Mouse (Mus musculus) heart, postnatal 36 days (tissue): ENCODE data around the gene Crat. TPM values are rescaled to one million over a fixed set of nuclear protein-coding genes. Genes with fewer than 3 reads are reported as not detected.

Experiments used
- DNase-seq, 2 experiments: peaks; one replicate each; pipeline ENCODE4 v3.0.0; 2021 to 2022
- intact Hi-C: fragments of 180-260 bp; cut with DNase I; formaldehyde crosslinking; loops from one replicate; pipeline ENCODE4 v1.15.1; 2025
- total RNA-seq, 2 experiments: library from RNA; stranded (reverse); gene quantifications; 2 replicates each; pipeline ENCODE4 v1.2.3; 2021

Crat gene
- total RNA-seq, 2 experiments from 2014 or later, result 496 to 534 TPM

- intact Hi-C loops, result no loop called here
- peak; percentile 23 to 49 for DNase-seq
Observed at GRCm38 (mm10) chr2:30409454-30410176, 6.0 kb downstream of the Crat start.

GRCm38 (mm10) chr2:30408452-30409100 lies 7.0 kb downstream of the Crat start:
- intact Hi-C loops, result no loop called here

GRCm38 (mm10) chr2:30407778-30408177 lies 7.8 kb downstream of the Crat start:
- intact Hi-C loops, result no loop called here
- no peak for DNase-seq

More at GRCm38 (mm10) chr2:30408452-30409100, 7.0 kb downstream of the Crat start:
- no peak for DNase-seq

- intact Hi-C loops, result no loop called here
- no peak for DNase-seq
Observed at GRCm38 (mm10) chr2:30407221-30407620, 8.4 kb downstream of the Crat start.

GRCm38 (mm10) chr2:30403870-30404269 lies 11.7 kb downstream of the Crat start:
- intact Hi-C loops, result no loop called here
- DNase-seq, result no peak

- no peak for DNase-seq
- intact Hi-C loops, result no loop called here
Observed at GRCm38 (mm10) chr2:30402843-30403242, 12.8 kb downstream of the Crat start.

- intact Hi-C loops, result no loop called here
Observed at GRCm38 (mm10) chr2:30402351-30402826, 13.2 kb downstream of the Crat start.

GRCm38 (mm10) chr2:30401581-30401980 lies 14.0 kb downstream of the Crat start:
- intact Hi-C loops, result no loop called here
- DNase-seq, result no peak

More at GRCm38 (mm10) chr2:30402351-30402826, 13.2 kb downstream of the Crat start:
- DNase-seq, result peak in 1 of 2 experiments; percentile 43

- intact Hi-C loops, result no loop called here
- DNase-seq, result no peak
Observed at GRCm38 (mm10) chr2:30399191-30400171, 16.1 kb downstream of the Crat start.

GRCm38 (mm10) chr2:30397986-30398512 lies 17.6 kb downstream of the Crat start:
- no peak for DNase-seq
- intact Hi-C loops, result no loop called here

- no peak for DNase-seq
- intact Hi-C loops, result no loop called here
Observed at GRCm38 (mm10) chr2:30396246-30396645, 19.4 kb downstream of the Crat start.

GRCm38 (mm10) chr2:30395757-30396156 lies 19.9 kb downstream of the Crat start:
- intact Hi-C loops, result no loop called here
- DNase-seq, result no peak

- no peak for DNase-seq
- intact Hi-C loops, result no loop called here
Observed at GRCm38 (mm10) chr2:30393370-30393656, 22.3 kb downstream of the Crat start.

- intact Hi-C loops, result no loop called here
- peak; percentile 72 to 83 for DNase-seq
Observed at GRCm38 (mm10) chr2:30392577-30393369, 22.8 kb downstream of the Crat start.

- intact Hi-C loops, result no loop called here
- peak; percentile 87 to 94 for DNase-seq
Observed at GRCm38 (mm10) chr2:30392114-30392576, 23.5 kb downstream of the Crat start, which contains the start of gene Dolpp1. Gene Dolpp1, plus strand, starts transcription at chr2:30392254.

- intact Hi-C loops, result no loop called here
- DNase-seq, result no peak
Observed at GRCm38 (mm10) chr2:30389000-30389399, 26.6 kb downstream of the Crat start.

- DNase-seq, result no peak
- intact Hi-C loops, result no loop called here
Observed at GRCm38 (mm10) chr2:30386913-30387312, 28.7 kb downstream of the Crat start.

- DNase-seq, result no peak
- intact Hi-C loops, result no loop called here
Observed at GRCm38 (mm10) chr2:30385591-30385990, 30.0 kb downstream of the Crat start.

- DNase-seq, result no peak
- intact Hi-C loops, result no loop called here
Observed at GRCm38 (mm10) chr2:30384814-30385213, 30.8 kb downstream of the Crat start.

- DNase-seq, result peak in 1 of 2 experiments; percentile 49
Observed at GRCm38 (mm10) chr2:30381377-30381725, 34.3 kb downstream of the Crat start.

More at GRCm38 (mm10) chr2:30381377-30381725, 34.3 kb downstream of the Crat start:
- intact Hi-C loops, result no loop called here
